Mouse (Mus musculus): Measurements from ENCODE around the gene Cxxc4.

GRCm38 (mm10) chr3:134243168-134243849 is 7.0 kb downstream of the Cxxc4 start:
- TF ChIP-seq CTCF (IDR thresholded peaks at IDR 0.05; ENCODE audit: control insufficient read depth, insufficient read depth, insufficient read length) (no peak), USF1 (IDR thresholded peaks at IDR 0.05; ENCODE audit: low read depth) (no peak)
